Comparison of ENCODE assay signal across 8 mouse cellular contexts in the genomic region with DNA sequence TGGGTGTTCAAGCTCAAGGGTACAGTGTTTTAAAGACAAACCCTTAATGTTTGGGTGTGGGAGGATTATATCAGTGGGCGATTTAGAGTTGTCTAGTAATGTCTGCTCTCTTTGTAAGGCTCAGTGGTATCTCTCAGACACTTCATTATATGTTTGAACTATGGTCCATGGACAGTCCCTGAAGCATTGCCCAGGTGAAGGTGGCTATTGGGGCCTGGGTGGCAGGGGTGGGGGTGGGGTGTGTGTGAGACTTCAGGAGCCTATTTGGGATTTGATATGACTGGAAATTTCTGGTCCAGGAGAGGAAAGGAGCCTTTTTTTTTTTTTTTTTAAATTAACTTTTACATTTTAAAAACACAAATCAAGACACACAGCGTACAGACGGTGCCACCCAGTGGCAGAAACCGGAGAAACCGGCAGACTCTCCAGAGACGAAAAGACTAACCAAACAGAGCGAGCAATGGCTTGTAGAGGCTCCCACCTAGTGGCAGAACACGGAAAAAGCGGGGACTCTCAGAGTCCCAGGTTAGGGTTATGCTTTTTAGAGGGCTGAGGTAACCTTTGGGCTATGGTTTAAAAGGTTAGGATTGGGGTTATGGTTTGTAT. TPM values are rescaled to one million over a fixed set of nuclear protein-coding genes. Genes with fewer than 3 reads are reported as not detected.
DNase-seq lines count a peak whose midpoint lies in the region; ATAC-seq and TF ChIP-seq lines count a peak whose summit lies in the region.

No protein-coding gene starts in this region.

- H3K36me3 ChIP-seq in intestine, embryonic 16.5 days (ENCODE audit: control insufficient read depth, insufficient read depth, low read length): no peaks in the 10 kb centered on the region
- H3K36me3 ChIP-seq in midbrain, embryonic 12.5 days: no peaks in the 10 kb centered on the region
- no peaks in the 10 kb centered on the region for H3K36me3 ChIP-seq in small intestine, adult 2 months (ENCODE audit: control insufficient read depth, insufficient read depth, low read length)

- no peaks in the 10 kb centered on the region for H3K4me1 ChIP-seq in intestine, embryonic 16.5 days (ENCODE audit: control insufficient read depth, insufficient read depth, low read length)
- no peaks in the 10 kb centered on the region for H3K4me1 ChIP-seq in midbrain, embryonic 12.5 days
- H3K4me1 ChIP-seq in small intestine, adult 2 months (ENCODE audit: control insufficient read depth, insufficient read depth, insufficient read length, low read length): peaks cover 11% of the 10 kb centered on the region; the same call in 1 of the 2 replicates

- H3K4me3 ChIP-seq in intestine, embryonic 16.5 days (ENCODE audit: low read length): no peak overlapping the region
- no peak overlapping the region for H3K4me3 ChIP-seq in midbrain, embryonic 12.5 days
- no peak overlapping the region for H3K4me3 ChIP-seq in small intestine, adult 2 months (ENCODE audit: low read depth, low read length)

- TF ChIP-seq POLR2A in small intestine, adult 2 months (IDR thresholded peaks at IDR 0.05; ENCODE audit: low read depth, low read length): no peak

- no peak overlapping the region for H3K4me2 ChIP-seq in intestine, embryonic 16.5 days (ENCODE audit: low read depth, low read length)
- H3K4me2 ChIP-seq in midbrain, embryonic 12.5 days (replicated peaks): no peak overlapping the region

- peak; percentile 88 for ATAC-seq in common myeloid progenitor, adult 5-6 weeks (replicated peaks; ENCODE audit: low read depth, poor library complexity, severe bottlenecking)
- ATAC-seq in intestine, embryonic 16.5 days: peak; percentile 81
- ATAC-seq in midbrain, embryonic 12.5 days (ENCODE audit: low FRiP score, low read depth): peak; percentile 90
- ATAC-seq in erythroid progenitor cell, adult 5-6 weeks (replicated peaks; ENCODE audit: low FRiP score, poor library complexity, severe bottlenecking): no peak

- peak; percentile 99; the same call in 1 of the 2 replicates for TF ChIP-seq CTCF in small intestine, adult 2 months (IDR thresholded peaks at IDR 0.05; ENCODE audit: extremely low read depth, insufficient read length, insufficient replicate concordance, low read depth, low read length)

- intact Hi-C loops in left cerebral cortex, postnatal 25 days (cut with DNase I): loop anchor here (1.0 to 10.0 kb wide), 4 partner anchors 44 to 244 kb away; no protein-coding TSS in a partner anchor

- peak; percentile 90 for DNase-seq in ZHBTc4 (ENCODE audit: low read depth, low spot score)
- peak; percentile 54 for DNase-seq in gastrocnemius, postnatal 25 days
- DNase-seq in left cerebral cortex, postnatal 25 days (ENCODE audit: low spot score in 2 of 2): peak; percentile 89 to 95

- 6% methylated on average over 9 of the region's 9 CpGs for WGBS in intestine, embryonic 16.5 days
- 3% methylated on average over 9 of the region's 9 CpGs for WGBS in midbrain, embryonic 12.5 days
- 3% methylated on average over 9 of the region's 9 CpGs for WGBS in small intestine, adult 2 months

- H3K27me3 ChIP-seq in intestine, embryonic 16.5 days (replicated peaks; ENCODE audit: control insufficient read depth, insufficient read depth, low read length): no peaks in the 10 kb centered on the region
- peaks cover 5% of the 10 kb centered on the region; the same call in 1 of the 2 replicates for H3K27me3 ChIP-seq in midbrain, embryonic 12.5 days
- no peaks in the 10 kb centered on the region for H3K27me3 ChIP-seq in small intestine, adult 2 months (ENCODE audit: control insufficient read depth, insufficient read depth, low read length)

- H3K27ac ChIP-seq in intestine, embryonic 16.5 days (ENCODE audit: low read length): no peak overlapping the region
- H3K27ac ChIP-seq in midbrain, embryonic 12.5 days (replicated peaks): no peak overlapping the region
- H3K27ac ChIP-seq in small intestine, adult 2 months (ENCODE audit: insufficient read depth, low read depth, low read length): no peak overlapping the region

- no peak overlapping the region for H3K9ac ChIP-seq in intestine, embryonic 16.5 days (ENCODE audit: low read depth, low read length)
- no peak overlapping the region for H3K9ac ChIP-seq in midbrain, embryonic 12.5 days (replicated peaks)

- H3K9me3 ChIP-seq in intestine, embryonic 16.5 days (ENCODE audit: control insufficient read depth, low read length): no peaks in the 10 kb centered on the region
- H3K9me3 ChIP-seq in midbrain, embryonic 12.5 days: no peaks in the 10 kb centered on the region

RNA-seq across cellular contexts. Expression of a gene that starts 26.6 kb away (rescaled TPM):
- not detected in 2 replicates for total RNA-seq in common myeloid progenitor, adult 5-6 weeks (2017)
- under 1 TPM in 1 of 2 experiments, not detected in 1; 0.13 TPM for total RNA-seq in gastrocnemius, postnatal 25 days (2021)
- 0.51 and 0.72 TPM in 2 replicates for polyA plus RNA-seq in intestine, embryonic 16.5 days (2015; fragmentation: Nextera tagmentation; extraction: Ambion mirVana)
- under 1 TPM in 1 of 2 experiments, not detected in 1; 0.18 TPM for total RNA-seq in left cerebral cortex, postnatal 25 days (2021)
- polyA plus RNA-seq in midbrain, embryonic 12.5 days (2016; fragmentation: Nextera tagmentation; extraction: Ambion mirVana): not detected in 2 replicates
- polyA plus RNA-seq in small intestine, adult 2 months (2012; rRNA removed): 0.34 and 1.1 TPM in 2 replicates
- total RNA-seq in erythroid progenitor cell, adult 5-6 weeks (2015; ENCODE audit: low replicate concordance): not detected in 2 replicates
- 1.3 TPM in 1 of 2 replicates, not detected in the other for total RNA-seq in erythroid progenitor cell, adult 5-6 weeks (2017; ENCODE audit: low replicate concordance)

RNA-seq across cellular contexts. Expression of a gene that starts 58.7 kb away (rescaled TPM):
- not detected in 2 replicates for total RNA-seq in common myeloid progenitor, adult 5-6 weeks (2017)
- total RNA-seq in gastrocnemius, postnatal 25 days (2021): not detected
- polyA plus RNA-seq in intestine, embryonic 16.5 days (2015; fragmentation: Nextera tagmentation; extraction: Ambion mirVana): not detected in 2 replicates
- 10 to 100 TPM in 1 of 2 experiments, 1 to 10 TPM in 1; 7.6 to 11.1 TPM for total RNA-seq in left cerebral cortex, postnatal 25 days (2021)
- not detected in 2 replicates for polyA plus RNA-seq in midbrain, embryonic 12.5 days (2016; fragmentation: Nextera tagmentation; extraction: Ambion mirVana)
- polyA plus RNA-seq in small intestine, adult 2 months (2012; rRNA removed): not detected in 2 replicates
- total RNA-seq in erythroid progenitor cell, adult 5-6 weeks (2015; ENCODE audit: low replicate concordance): not detected in 2 replicates
- not detected in 2 replicates for total RNA-seq in erythroid progenitor cell, adult 5-6 weeks (2017; ENCODE audit: low replicate concordance)
